Mouse (Mus musculus) embryonic stem cell, embryonic (primary cell): Measurements from ENCODE around the gene Mettl21e.
"Not testable (repeated sequence)": the region's sequence is repeated elsewhere in the genome, so short reads cannot be mapped to it uniquely, and the experiment has no call there.

Source experiments
- CTCF ChIA-PET, 4 experiments: fragments of 300-600 bp in 2 of 4; fragments of 350-600 bp in 2 of 4; sonication (Branson Sonifier 250); formaldehyde crosslinking; loops; one replicate each; lab custom pipeline; 2022; ENCODE audit warnings: inconsistent platforms in 2 of 4; lab: Charles Lee
- POLR2A ChIA-PET, 4 experiments: fragments of 300-600 bp in 2 of 4; fragments of 350-600 bp in 2 of 4; sonication (Branson Sonifier 250); formaldehyde crosslinking; loops; one replicate each; lab custom pipeline; 2022; ENCODE audit warnings: antibody characterized with exemption in 4 of 4, inconsistent platforms in 1 of 4; lab: Charles Lee

The Mettl21e gene

DNA sequence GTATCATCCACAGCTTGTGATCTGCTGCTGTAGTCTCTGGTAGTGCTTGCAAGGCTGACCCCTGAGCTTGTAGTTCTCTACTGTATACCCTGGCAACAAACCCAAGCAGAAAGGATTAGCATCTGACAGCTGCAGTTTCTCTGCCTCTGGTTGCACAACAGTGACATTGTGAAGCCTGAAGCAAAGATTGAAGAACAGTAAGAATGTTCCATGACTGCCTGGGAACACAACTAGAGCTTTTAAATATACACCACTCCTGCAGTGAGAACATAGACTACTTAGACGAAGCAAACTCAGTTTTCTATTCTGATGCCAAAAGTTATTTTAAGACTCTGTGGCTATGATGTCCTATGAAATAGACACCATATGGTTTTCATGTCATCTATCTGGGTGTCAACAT, at the start of gene Mettl21e:
Mettl21e (minus strand) TSS at position 86 of the 400 bp plus-strand sequence.
- POLR2A ChIA-PET, result no interaction called here
- CTCF ChIA-PET, result no interaction called here

GRCm38 (mm10) chr1:44240440-44240839, 21.7 kb upstream of the Mettl21e start:
- CTCF ChIA-PET, POLR2A ChIA-PET: not testable (repeated sequence)

DNA sequence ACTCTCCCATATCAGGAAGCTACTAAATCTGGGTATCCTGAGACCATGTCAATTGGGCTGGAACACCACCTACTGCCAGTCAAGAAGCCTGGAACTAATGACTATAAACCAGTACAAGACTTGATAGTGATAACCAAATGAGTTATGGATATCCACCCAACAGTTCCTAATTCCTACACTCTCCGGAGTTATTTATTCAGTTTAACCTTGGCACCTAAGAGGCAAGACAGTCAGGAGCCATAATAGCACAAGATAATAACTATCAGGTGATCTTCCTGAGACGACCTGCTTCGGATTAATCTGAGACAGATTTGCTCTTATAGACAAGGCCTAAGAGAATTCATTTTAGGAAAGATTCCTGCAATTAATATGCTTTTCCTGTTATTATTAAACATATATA, 21.2 kb upstream of the Mettl21e start:
- CTCF ChIA-PET, result no interaction called here
- POLR2A ChIA-PET, result no interaction called here

DNA sequence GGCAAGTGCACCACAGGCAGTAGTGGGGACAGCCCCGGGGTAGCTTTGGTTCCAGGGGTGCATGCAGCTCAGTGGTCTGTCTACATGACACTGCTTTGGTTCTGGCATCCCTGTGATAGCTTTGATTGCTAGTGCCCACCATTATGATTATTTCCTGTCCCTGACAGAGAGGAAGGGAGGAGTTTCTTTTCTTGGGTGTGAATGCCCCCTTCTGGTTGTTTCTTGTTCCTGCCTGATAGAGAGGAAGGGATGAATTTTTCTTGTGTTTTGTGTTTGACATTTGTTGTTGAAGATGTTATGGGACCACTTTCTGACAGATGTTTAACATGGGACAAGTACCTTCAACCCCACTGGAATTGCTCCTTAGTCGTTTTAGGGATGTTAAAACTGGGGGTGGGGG, 18.5 kb upstream of the Mettl21e start:
- CTCF ChIA-PET, result no interaction called here
- POLR2A ChIA-PET, result no interaction called here

DNA sequence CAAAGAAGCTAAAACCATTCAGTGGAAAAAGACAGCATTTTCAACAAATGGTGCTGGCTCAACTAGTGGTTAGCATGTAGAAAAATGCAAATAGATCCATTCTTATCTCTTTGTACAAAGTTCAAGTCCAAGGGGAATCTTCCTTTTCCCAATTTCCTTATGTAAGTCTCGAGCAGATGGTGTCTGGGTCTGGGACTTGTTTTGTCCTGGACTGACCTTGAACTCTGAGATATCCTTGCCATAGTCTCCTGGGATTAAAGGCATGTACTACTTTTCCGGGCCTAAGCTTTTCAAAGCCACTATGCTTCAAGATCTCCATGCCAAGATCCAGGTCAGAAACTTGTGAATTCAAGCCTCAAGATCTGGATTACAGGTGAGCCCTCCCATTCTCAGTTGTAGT, 16.6 kb upstream of the Mettl21e start:
- CTCF ChIA-PET, result no interaction called here
- POLR2A ChIA-PET, result interaction anchor here in 1 of 4 experiments (0.6 kb wide), 1 partner anchor 9 kb away, joined by 3 read pairs; no protein-coding TSS in a partner anchor

GRCm38 (mm10) chr1:44234531-44234930, 15.8 kb upstream of the Mettl21e start:
- CTCF ChIA-PET, result not testable (repeated sequence)

DNA sequence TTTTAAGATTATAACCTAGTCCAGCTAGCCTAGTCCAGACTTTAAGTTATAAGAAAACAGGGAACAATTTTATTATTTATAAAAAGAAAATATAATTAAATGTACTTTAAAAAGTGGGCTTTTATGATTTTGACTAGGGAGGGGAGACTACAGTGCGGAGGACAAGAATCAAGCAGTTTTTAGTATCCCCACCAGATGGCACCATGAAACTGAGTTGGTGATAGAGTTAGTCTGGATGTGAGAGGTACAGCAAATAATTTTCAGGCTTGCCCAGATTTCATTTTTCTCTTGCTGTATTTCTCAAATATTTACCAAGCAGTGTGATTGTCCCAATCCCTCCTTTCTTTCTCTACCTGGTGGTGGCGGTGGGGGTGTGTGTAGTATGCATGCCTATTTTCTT, 10.3 kb upstream of the Mettl21e start:
- POLR2A ChIA-PET, result no interaction called here
- CTCF ChIA-PET, result no interaction called here

More at GRCm38 (mm10) chr1:44234531-44234930, 15.8 kb upstream of the Mettl21e start:
- POLR2A ChIA-PET, result not testable (repeated sequence)

DNA sequence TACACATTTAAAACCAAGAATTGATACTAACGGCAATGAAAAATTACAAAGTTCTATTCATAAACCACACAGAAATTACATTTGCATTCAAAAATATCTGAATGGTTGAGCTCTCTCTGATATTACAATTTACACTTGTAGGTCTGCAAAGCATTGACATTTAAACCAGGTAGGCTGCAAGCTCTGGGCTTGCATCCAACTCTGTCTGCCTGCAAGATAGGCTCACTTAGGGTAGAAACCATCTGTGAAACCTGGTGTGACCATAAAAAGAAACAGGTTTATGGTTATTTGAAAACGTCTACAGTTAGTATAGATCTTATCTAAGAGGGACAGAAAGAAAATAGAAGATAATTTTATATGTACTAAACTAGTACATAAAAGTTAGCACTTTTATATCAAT, 1.6 kb downstream of the Mettl21e start:
- CTCF ChIA-PET, result no interaction called here
- POLR2A ChIA-PET, result no interaction called here

- ChIA-PET POLR2A (interaction anchor here in 1 of 4 experiments (0.5 to 0.6 kb wide), 2 partner anchors 466 to 512 kb away, joined by 3 read pairs; no protein-coding TSS in a partner anchor), CTCF (no interaction called here)
Observed at GRCm38 (mm10) chr1:44216352-44217116, 2.2 kb downstream of the Mettl21e start.

DNA sequence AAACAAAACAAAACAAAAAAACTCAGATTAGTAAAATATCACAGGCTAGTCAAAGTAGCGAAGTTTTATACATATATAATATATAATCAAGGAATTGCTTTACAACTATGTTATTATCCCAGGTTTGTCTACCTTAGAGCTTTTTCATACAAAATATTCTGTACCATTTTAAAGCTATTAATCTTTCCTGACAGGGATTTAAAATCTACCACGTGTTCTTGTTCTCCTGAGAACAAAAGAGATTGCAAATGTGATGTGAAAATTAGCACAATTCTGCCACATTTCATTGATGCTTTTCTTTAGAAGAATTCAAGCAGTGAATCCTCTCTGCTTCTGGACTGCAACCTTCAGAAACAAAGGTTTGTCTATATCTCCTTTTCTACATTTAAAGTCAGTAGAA, 4.3 kb downstream of the Mettl21e start:
- CTCF ChIA-PET, result interaction anchor here in 1 of 4 experiments (0.5 kb wide), 1 partner anchor 1499 kb away, joined by 3 read pairs; no protein-coding TSS in a partner anchor

GRCm38 (mm10) chr1:44202876-44203275, 15.9 kb downstream of the Mettl21e start:
- ChIA-PET CTCF (no interaction called here), POLR2A (no interaction called here)

More for the DNA sequence above, 4.3 kb downstream of the Mettl21e start:
- POLR2A ChIA-PET, result no interaction called here

DNA sequence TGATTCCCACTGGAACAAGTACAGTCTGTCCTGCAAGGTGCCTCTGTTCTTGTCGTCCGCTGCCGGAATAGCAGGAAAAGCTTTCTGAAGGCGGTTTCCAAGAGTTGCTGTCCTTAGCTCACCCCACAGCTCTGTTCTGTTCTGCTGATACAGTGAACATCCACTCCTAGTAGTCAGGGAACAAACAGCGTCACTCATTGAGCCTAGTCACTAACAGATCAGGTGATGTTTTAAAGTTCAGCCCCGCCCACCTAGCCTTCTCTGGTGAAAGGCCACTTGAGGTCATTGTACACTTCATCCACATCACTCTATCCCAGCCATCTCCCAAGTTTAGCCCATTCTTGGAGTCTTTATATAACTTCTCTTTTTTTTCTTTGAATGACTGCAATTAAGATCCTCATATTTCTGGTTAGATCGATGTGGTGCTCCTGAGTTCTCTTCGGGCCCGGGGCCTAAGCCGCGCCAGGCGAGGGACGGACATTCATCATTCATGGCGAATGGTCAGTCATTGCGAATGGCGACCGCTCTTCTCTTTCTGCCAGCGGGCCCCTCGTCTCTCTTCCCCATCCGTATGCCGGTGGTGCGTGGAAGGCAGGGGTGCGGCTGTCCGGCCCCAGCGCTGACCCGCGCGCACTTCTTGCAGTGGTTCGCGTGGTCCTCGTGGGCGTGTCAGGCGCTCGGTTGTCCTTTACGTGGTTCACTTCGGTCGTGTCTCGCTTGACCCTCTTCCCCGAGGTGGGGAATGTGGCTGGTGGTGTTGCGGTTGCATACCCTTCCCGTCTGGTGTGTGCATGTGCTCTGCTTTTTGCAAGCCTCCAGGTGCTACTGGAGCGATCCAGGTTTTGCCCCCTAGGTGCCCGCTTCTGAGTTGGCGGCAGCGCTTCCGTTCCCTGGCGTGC, 20.2 kb downstream of the Mettl21e start:
- ChIA-PET CTCF (interaction anchor here in 1 of 4 experiments (0.6 kb wide), 1 partner anchor 23 kb away, joined by 3 read pairs; no protein-coding TSS in a partner anchor), POLR2A (no interaction called here)

DNA sequence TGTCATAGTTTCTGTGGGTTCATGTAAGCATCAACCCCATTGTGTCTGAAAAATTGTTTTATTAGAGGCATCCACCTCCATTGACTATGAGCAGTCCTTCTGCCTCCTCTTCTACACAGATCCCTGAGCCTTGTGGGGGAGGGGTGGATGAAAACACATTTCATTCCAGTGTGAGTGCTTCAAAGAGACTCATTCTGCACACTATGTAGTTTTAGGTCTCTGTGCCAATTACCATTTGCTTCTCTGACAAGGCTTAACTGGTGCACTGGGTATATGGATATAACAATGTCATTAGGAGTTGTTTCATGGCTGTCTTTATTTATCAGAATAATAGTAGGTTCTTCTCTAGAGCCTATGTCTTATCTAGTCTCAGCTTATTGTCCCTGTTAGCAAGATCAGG, 32.4 kb downstream of the Mettl21e start:
- POLR2A ChIA-PET, result no interaction called here
- CTCF ChIA-PET, result no interaction called here

GRCm38 (mm10) chr1:44178086-44178485, 40.7 kb downstream of the Mettl21e start:
- CTCF ChIA-PET, result interaction anchor here in 1 of 4 experiments (0.6 kb wide), 1 partner anchor 348 kb away, joined by 3 read pairs; no protein-coding TSS in a partner anchor
- POLR2A ChIA-PET, result interaction anchor here in 2 of 4 experiments (0.5 to 0.6 kb wide), 2 partner anchors 76 to 1642 kb away, joined by 3 to 4 read pairs; partner anchors contain the start of gene Tex30 (in 1 of the 2)

DNA sequence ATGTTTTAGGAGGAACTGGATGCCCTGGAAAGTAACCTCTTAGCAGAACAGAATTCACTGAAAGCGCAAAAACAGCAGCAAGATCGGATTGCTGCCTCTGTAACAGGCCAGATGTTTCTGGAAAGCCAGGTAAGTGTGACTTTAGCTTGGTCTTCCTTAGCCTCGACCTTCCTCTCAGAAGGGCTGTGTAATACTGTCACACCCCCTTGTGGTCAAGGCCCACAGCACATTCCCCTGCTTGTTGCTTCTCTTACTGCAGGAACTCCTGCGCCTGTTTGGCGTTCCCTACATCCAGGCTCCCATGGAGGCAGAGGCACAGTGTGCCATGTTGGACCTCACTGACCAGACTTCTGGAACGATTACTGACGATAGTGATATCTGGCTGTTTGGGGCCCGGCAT, 44.9 kb downstream of the Mettl21e start:
- CTCF ChIA-PET, result interaction anchor here in 3 of 4 experiments (0.6 to 1.5 kb wide), 4 partner anchors 18 to 486 kb away, joined by 3 to 5 read pairs (median 3); partner anchors contain the start of genes Bivm (in 1 of the 3) and Kdelc1 (in 1 of the 3)
- POLR2A ChIA-PET, result interaction anchor here in 1 of 4 experiments (1.0 to 1.2 kb wide), 2 partner anchors 10 to 71 kb away, joined by 3 read pairs; partner anchors contain the start of gene Tex30

- ChIA-PET POLR2A (interaction anchor here in 1 of 4 experiments (1.2 kb wide), 1 partner anchor 9 kb away, joined by 3 read pairs; no protein-coding TSS in a partner anchor), CTCF (interaction anchor here in 2 of 4 experiments (0.6 to 1.5 kb wide), 3 partner anchors 8 to 60 kb away, joined by 3 to 5 read pairs (median 3); partner anchors contain the start of genes Bivm (in 1 of the 2) and Kdelc1 (in 1 of the 2))
Observed at GRCm38 (mm10) chr1:44172656-44173055, 46.1 kb downstream of the Mettl21e start.

GRCm38 (mm10) chr1:44167859-44168383, 50.8 kb downstream of the Mettl21e start:
- POLR2A ChIA-PET, result interaction anchor here in 3 of 4 experiments (0.5 to 1.2 kb wide), 5 partner anchors 19 to 235 kb away, joined by 3 to 4 read pairs (median 4); partner anchors contain the start of genes Tpp2 (in 2 of the 3) and Tex30 (in 1 of the 3)
- CTCF ChIA-PET, result interaction anchor here in 2 of 4 experiments (0.5 to 1.9 kb wide), 3 partner anchors 12 to 845 kb away, joined by 3 to 7 read pairs (median 6); partner anchors contain the start of genes Bivm (in 1 of the 2) and Kdelc1 (in 1 of the 2)

GRCm38 (mm10) chr1:44162389-44162788, 56.4 kb downstream of the Mettl21e start:
- CTCF ChIA-PET, result no interaction called here

More at GRCm38 (mm10) chr1:44162389-44162788, 56.4 kb downstream of the Mettl21e start:
- POLR2A ChIA-PET, result interaction anchor here in 1 of 4 experiments (1.5 kb wide), 1 partner anchor 10 kb away, joined by 3 read pairs; no protein-coding TSS in a partner anchor
